Mouse (Mus musculus): ENCODE data around the gene Slc6a2. TPM values are rescaled to one million over a fixed set of nuclear protein-coding genes. Genes with fewer than 3 reads are reported as not detected.

Gene Slc6a2
- polyA plus RNA-seq, 1 experiment from 2014 or later: 0.04 TPM

- Histone ChIP-seq H3K27ac (ENCODE audit: low read length) (no peak overlapping the region), H3K36me3 (ENCODE audit: control insufficient read depth, insufficient read depth) (no peaks in the 10 kb centered on the region), H3K4me3 (ENCODE audit: low read length) (no peak overlapping the region), H3K9ac (ENCODE audit: low read length) (no peak overlapping the region), H3K4me1 (ENCODE audit: control insufficient read depth, insufficient read depth, low read length) (no peaks in the 10 kb centered on the region), H3K27me3 (ENCODE audit: control insufficient read depth, insufficient read depth, low read length) (peaks cover 9% of the 10 kb centered on the region), H3K9me3 (replicated peaks; ENCODE audit: control insufficient read depth, low read length) (no peaks in the 10 kb centered on the region), H3K4me2 (ENCODE audit: low read depth, low read length) (no peak overlapping the region)
- ATAC-seq (replicated peaks; ENCODE audit: extremely low read depth, insufficient read depth, low FRiP score): no peak
- WGBS: 71% methylated on average over 5 of the region's 5 CpGs
These were observed 5.8 kb upstream of the Slc6a2 start for GRCm38 (mm10) chr8:92954044-92954443.

DNA sequence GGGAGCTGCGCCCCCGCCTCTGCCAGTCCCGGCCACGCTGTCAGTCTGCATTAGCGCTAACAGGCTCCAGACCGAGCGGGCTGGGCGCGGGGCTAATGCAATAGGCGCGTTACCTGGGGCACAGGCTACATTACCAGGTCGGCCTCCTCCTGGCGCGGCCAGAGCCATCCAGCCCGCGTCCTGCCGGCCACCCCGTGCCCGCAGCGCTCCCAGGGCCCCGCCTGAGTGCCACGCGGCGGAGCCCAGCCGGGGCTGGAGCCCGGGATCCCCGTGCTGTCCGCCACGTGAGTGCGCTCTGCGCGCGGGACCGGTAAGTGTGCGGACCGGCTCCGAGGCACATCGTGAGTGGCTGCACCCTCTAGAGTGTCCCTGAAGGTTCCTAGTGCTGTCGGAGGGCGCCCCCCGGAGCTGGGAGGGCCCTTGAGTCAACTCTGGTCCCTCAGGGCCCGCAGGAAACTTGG, 602 bp downstream of the Slc6a2 start:
- H3K27me3 ChIP-seq (ENCODE audit: control insufficient read depth, insufficient read depth, low read length): peaks cover 49% of the 10 kb centered on the region
- ATAC-seq (replicated peaks; ENCODE audit: extremely low read depth, insufficient read depth, low FRiP score): no peak
- no peak overlapping the region for H3K27ac ChIP-seq (ENCODE audit: low read length)
- no peak overlapping the region for H3K9ac ChIP-seq (ENCODE audit: low read length)
- H3K4me1 ChIP-seq (ENCODE audit: control insufficient read depth, insufficient read depth, low read length): peaks cover 3% of the 10 kb centered on the region; the same call in 1 of the 2 replicates
- WGBS: 2% methylated on average over 42 of the region's 42 CpGs
- H3K9me3 ChIP-seq (replicated peaks; ENCODE audit: control insufficient read depth, low read length): no peaks in the 10 kb centered on the region
- H3K36me3 ChIP-seq (ENCODE audit: control insufficient read depth, insufficient read depth): no peaks in the 10 kb centered on the region
- peak overlapping the region; percentile 75 for H3K4me2 ChIP-seq (ENCODE audit: low read depth, low read length)
- peak overlapping the region; percentile 48 for H3K4me3 ChIP-seq (ENCODE audit: low read length)

DNA sequence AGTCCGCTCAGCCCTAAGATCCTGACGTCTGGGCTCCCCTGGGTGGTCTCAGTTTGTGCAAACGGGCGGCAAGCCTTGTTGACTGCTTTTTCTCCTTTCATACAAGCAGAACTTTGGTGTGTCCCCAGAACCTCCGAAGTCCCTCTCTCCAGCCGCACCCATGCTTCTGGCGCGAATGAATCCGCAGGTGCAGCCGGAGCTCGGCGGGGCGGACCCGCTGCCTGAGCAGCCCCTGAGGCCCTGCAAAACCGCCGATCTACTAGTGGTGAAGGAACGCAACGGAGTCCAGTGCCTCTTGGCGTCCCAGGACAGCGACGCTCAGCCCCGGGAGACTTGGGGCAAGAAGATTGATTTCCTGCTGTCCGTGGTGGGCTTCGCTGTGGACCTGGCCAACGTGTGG, 1.2 kb downstream of the Slc6a2 start:
- no peaks in the 10 kb centered on the region for H3K36me3 ChIP-seq (ENCODE audit: control insufficient read depth, insufficient read depth)
- H3K9me3 ChIP-seq (replicated peaks; ENCODE audit: control insufficient read depth, low read length): no peaks in the 10 kb centered on the region
- peak overlapping the region; percentile 48 for H3K4me3 ChIP-seq (ENCODE audit: low read length)
- peak overlapping the region; percentile 75 for H3K4me2 ChIP-seq (ENCODE audit: low read depth, low read length)
- H3K27ac ChIP-seq (ENCODE audit: low read length): no peak overlapping the region
- H3K9ac ChIP-seq (ENCODE audit: low read length): no peak overlapping the region
- peaks cover 49% of the 10 kb centered on the region for H3K27me3 ChIP-seq (ENCODE audit: control insufficient read depth, insufficient read depth, low read length)
- 2% methylated on average over 25 of the region's 25 CpGs for WGBS
- ATAC-seq (replicated peaks; ENCODE audit: extremely low read depth, insufficient read depth, low FRiP score): no peak
- peaks cover 3% of the 10 kb centered on the region; the same call in 1 of the 2 replicates for H3K4me1 ChIP-seq (ENCODE audit: control insufficient read depth, insufficient read depth, low read length)

DNA sequence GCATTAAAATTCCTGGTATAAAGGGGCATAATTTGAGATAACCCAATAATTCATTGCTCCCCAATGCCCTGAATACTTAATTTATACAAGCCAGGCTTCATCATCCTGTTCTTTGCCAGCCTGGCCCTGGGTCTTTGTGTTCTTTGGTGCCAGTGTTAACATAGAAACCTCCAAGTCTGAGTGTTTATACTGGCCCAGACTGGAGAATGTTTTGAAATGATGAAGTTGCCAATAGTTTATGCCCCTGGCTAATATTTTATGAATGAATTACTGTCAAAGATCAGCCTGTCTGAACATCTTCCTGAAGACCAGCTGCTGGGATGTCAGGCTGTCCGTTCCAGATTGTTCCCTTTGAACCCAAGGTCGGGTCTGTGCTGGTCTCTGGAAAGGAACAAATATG, 4.7 kb downstream of the Slc6a2 start:
- Histone ChIP-seq H3K4me2 (ENCODE audit: low read depth, low read length) (no peak overlapping the region), H3K27me3 (ENCODE audit: control insufficient read depth, insufficient read depth, low read length) (peaks cover 38% of the 10 kb centered on the region), H3K4me3 (ENCODE audit: low read length) (no peak overlapping the region), H3K4me1 (ENCODE audit: control insufficient read depth, insufficient read depth, low read length) (peaks cover 3% of the 10 kb centered on the region; the same call in 1 of the 2 replicates), H3K9me3 (replicated peaks; ENCODE audit: control insufficient read depth, low read length) (no peaks in the 10 kb centered on the region), H3K9ac (ENCODE audit: low read length) (no peak overlapping the region), H3K36me3 (ENCODE audit: control insufficient read depth, insufficient read depth) (no peaks in the 10 kb centered on the region), H3K27ac (ENCODE audit: low read length) (no peak overlapping the region)
- 71% methylated on average over 2 of the region's 2 CpGs for WGBS
- ATAC-seq (replicated peaks; ENCODE audit: extremely low read depth, insufficient read depth, low FRiP score): no peak

GRCm38 (mm10) chr8:92972949-92973348, 13.1 kb downstream of the Slc6a2 start:
- Histone ChIP-seq H3K27me3 (ENCODE audit: control insufficient read depth, insufficient read depth, low read length) (no peaks in the 10 kb centered on the region), H3K4me1 (ENCODE audit: control insufficient read depth, insufficient read depth, low read length) (peaks cover 7% of the 10 kb centered on the region), H3K36me3 (ENCODE audit: control insufficient read depth, insufficient read depth) (no peaks in the 10 kb centered on the region), H3K9ac (ENCODE audit: low read length) (no peak overlapping the region), H3K27ac (ENCODE audit: low read length) (peak overlapping the region; percentile 34; the same call in 1 of the 2 replicates), H3K4me3 (ENCODE audit: low read length) (no peak overlapping the region), H3K9me3 (replicated peaks; ENCODE audit: control insufficient read depth, low read length) (no peaks in the 10 kb centered on the region), H3K4me2 (ENCODE audit: low read depth, low read length) (peak overlapping the region; percentile 1; the same call in 1 of the 2 replicates)
- WGBS: 15% methylated on average over 5 of the region's 5 CpGs
- peak; percentile 96 for ATAC-seq (replicated peaks; ENCODE audit: extremely low read depth, insufficient read depth, low FRiP score)

DNA sequence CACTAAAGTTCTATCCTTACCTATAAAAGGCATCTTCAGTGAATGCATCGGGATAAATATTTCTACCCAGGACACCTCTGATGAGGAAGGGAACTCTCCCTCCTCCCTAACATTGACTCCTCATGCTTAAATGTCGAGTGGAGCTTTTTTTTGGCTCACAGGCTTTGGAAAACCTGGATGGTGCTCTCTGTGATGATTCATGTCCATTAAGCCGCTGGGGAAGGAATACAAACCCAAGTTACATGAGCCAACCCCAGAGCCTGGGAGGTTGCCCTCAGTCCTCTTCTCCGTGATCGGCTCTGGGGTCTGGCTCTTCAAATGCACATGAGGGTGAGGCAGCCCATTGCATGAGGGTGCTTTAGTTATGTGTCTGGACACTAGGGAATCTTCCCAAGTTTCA, 16.8 kb downstream of the Slc6a2 start:
- H3K4me1 ChIP-seq (ENCODE audit: control insufficient read depth, insufficient read depth, low read length): peaks cover 7% of the 10 kb centered on the region
- H3K27ac ChIP-seq (ENCODE audit: low read length): no peak overlapping the region
- no peaks in the 10 kb centered on the region for H3K9me3 ChIP-seq (replicated peaks; ENCODE audit: control insufficient read depth, low read length)
- H3K36me3 ChIP-seq (ENCODE audit: control insufficient read depth, insufficient read depth): no peaks in the 10 kb centered on the region
- no peaks in the 10 kb centered on the region for H3K27me3 ChIP-seq (ENCODE audit: control insufficient read depth, insufficient read depth, low read length)
- H3K4me3 ChIP-seq (ENCODE audit: low read length): no peak overlapping the region
- H3K4me2 ChIP-seq (ENCODE audit: low read depth, low read length): no peak overlapping the region
- 79% methylated on average over 5 of the region's 5 CpGs for WGBS
- H3K9ac ChIP-seq (ENCODE audit: low read length): no peak overlapping the region
- no peak for ATAC-seq (replicated peaks; ENCODE audit: extremely low read depth, insufficient read depth, low FRiP score)

GRCm38 (mm10) chr8:92982491-92982890, 22.6 kb downstream of the Slc6a2 start:
- no peak for ATAC-seq (replicated peaks; ENCODE audit: extremely low read depth, insufficient read depth, low FRiP score)
- 62% methylated on average over 3 of the region's 3 CpGs for WGBS
- no peak overlapping the region for H3K4me2 ChIP-seq (ENCODE audit: low read depth, low read length)
- no peaks in the 10 kb centered on the region for H3K9me3 ChIP-seq (replicated peaks; ENCODE audit: control insufficient read depth, low read length)
- no peak overlapping the region for H3K27ac ChIP-seq (ENCODE audit: low read length)
- H3K36me3 ChIP-seq (ENCODE audit: control insufficient read depth, insufficient read depth): no peaks in the 10 kb centered on the region
- H3K4me1 ChIP-seq (ENCODE audit: control insufficient read depth, insufficient read depth, low read length): no peaks in the 10 kb centered on the region
- H3K27me3 ChIP-seq (ENCODE audit: control insufficient read depth, insufficient read depth, low read length): no peaks in the 10 kb centered on the region
- no peak overlapping the region for H3K9ac ChIP-seq (ENCODE audit: low read length)
- H3K4me3 ChIP-seq (ENCODE audit: low read length): no peak overlapping the region

DNA sequence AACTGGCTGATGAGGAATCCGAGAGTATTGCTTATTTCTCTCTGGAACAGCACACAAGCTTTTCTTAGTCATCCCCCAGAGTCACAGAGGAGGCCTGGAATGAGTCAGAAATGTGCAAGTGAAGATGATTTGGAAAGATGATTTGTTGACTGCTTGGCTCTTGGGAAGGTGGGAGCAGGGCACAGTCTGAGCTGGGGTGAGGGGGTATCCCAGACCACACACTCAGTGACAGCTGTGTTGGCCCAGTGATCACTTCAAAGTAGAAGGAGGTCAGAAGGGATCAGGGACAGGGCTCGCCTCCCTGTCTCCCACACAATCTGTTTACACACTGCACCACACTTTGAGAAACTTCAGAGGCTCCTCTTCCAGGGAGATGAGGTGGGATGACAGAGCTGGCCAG, 24.5 kb downstream of the Slc6a2 start:
- H3K4me2 ChIP-seq (ENCODE audit: low read depth, low read length): no peak overlapping the region
- H3K4me1 ChIP-seq (ENCODE audit: control insufficient read depth, insufficient read depth, low read length): no peaks in the 10 kb centered on the region
- no peak overlapping the region for H3K27ac ChIP-seq (ENCODE audit: low read length)
- no peaks in the 10 kb centered on the region for H3K36me3 ChIP-seq (ENCODE audit: control insufficient read depth, insufficient read depth)
- ATAC-seq (replicated peaks; ENCODE audit: extremely low read depth, insufficient read depth, low FRiP score): no peak
- 59% methylated on average over 2 of the region's 2 CpGs for WGBS
- no peak overlapping the region for H3K9ac ChIP-seq (ENCODE audit: low read length)
- H3K27me3 ChIP-seq (ENCODE audit: control insufficient read depth, insufficient read depth, low read length): no peaks in the 10 kb centered on the region
- no peak overlapping the region for H3K4me3 ChIP-seq (ENCODE audit: low read length)
- no peaks in the 10 kb centered on the region for H3K9me3 ChIP-seq (replicated peaks; ENCODE audit: control insufficient read depth, low read length)

- H3K27ac ChIP-seq (ENCODE audit: low read length): no peak overlapping the region
- H3K4me2 ChIP-seq (ENCODE audit: low read depth, low read length): no peak overlapping the region
- no peak for ATAC-seq (replicated peaks; ENCODE audit: extremely low read depth, insufficient read depth, low FRiP score)
- no peak overlapping the region for H3K9ac ChIP-seq (ENCODE audit: low read length)
- WGBS: 19% methylated on average over 5 of the region's 5 CpGs
- no peaks in the 10 kb centered on the region; the same call in none of the 2 replicates for H3K27me3 ChIP-seq (ENCODE audit: control insufficient read depth, insufficient read depth, low read length)
- H3K4me3 ChIP-seq (ENCODE audit: low read length): no peak overlapping the region
- H3K9me3 ChIP-seq (replicated peaks; ENCODE audit: control insufficient read depth, low read length): no peaks in the 10 kb centered on the region
- H3K36me3 ChIP-seq (ENCODE audit: control insufficient read depth, insufficient read depth): no peaks in the 10 kb centered on the region
- no peaks in the 10 kb centered on the region for H3K4me1 ChIP-seq (ENCODE audit: control insufficient read depth, insufficient read depth, low read length)
These were observed 37.0 kb downstream of the Slc6a2 start for GRCm38 (mm10) chr8:92996840-92997239.
